Mouse (Mus musculus) bone marrow, adult 2 months (tissue): ENCODE measurements around the gene Rapgef4.

ENCODE experiments used
- CTCF ChIP-seq: fragments of 200-500 bp; IDR thresholded peaks from 2 replicates; pipeline ENCODE4 v1.5.1; 2011; ENCODE audit warnings: low read length, control low read depth; ENCODE audit not compliant: control insufficient read depth, insufficient read depth
- POLR2A ChIP-seq: fragments of 200-500 bp; IDR thresholded peaks from 2 replicates; pipeline ENCODE4 v1.6.1; 2011; ENCODE audit warnings: low read depth, mild to moderate bottlenecking, control low read depth, low read length, borderline replicate concordance; ENCODE audit not compliant: control insufficient read depth

DNA sequence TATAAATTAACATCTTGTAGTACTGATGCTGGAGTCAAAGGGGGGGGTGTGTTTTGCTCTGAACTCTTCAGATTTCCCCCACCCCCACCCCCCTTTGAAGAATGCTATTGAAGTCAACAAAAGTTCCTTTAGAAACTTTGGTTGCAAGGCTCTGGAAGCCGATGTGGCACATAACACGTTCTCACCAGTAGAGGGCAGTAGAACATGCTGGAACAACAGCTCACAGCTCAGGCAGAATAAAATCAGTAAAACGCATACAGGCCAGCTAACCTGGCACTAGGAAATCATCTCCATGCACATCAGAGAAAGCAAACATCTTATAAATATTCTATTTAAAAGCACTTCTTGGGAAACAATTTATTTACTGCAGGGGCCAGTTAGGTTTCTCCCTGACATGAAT is 253.9 kb downstream of the Rapgef4 start:
- peak; percentile 73 for TF ChIP-seq CTCF
- TF ChIP-seq POLR2A = no peak
